Mouse (Mus musculus): Measurements from ENCODE around the gene Efnb3. TPM values are rescaled to one million over a fixed set of nuclear protein-coding genes. Genes with fewer than 3 reads are reported as not detected.

Gene Efnb3
- total RNA-seq (2021) = 10 to 100 TPM; 60.5 to 70.3 TPM
- long read RNA-seq, experiment 1, transcript Efnb3-201 (5 exons, 3,183 nt) = major isoform, 22 of 45 reads
- long read RNA-seq, experiment 1, partial matches to known transcripts = 8 of 45 reads
- long read RNA-seq, experiment 1, other reads (novel, unspliced or antisense) = 15 of 45 reads
- long read RNA-seq, experiment 2, transcript Efnb3-201 (5 exons, 3,183 nt) = major isoform, 17 of 34 reads
- long read RNA-seq, experiment 2, partial matches to known transcripts = 4 of 34 reads
- long read RNA-seq, experiment 2, other reads (novel, unspliced or antisense) = 13 of 34 reads

DNA sequence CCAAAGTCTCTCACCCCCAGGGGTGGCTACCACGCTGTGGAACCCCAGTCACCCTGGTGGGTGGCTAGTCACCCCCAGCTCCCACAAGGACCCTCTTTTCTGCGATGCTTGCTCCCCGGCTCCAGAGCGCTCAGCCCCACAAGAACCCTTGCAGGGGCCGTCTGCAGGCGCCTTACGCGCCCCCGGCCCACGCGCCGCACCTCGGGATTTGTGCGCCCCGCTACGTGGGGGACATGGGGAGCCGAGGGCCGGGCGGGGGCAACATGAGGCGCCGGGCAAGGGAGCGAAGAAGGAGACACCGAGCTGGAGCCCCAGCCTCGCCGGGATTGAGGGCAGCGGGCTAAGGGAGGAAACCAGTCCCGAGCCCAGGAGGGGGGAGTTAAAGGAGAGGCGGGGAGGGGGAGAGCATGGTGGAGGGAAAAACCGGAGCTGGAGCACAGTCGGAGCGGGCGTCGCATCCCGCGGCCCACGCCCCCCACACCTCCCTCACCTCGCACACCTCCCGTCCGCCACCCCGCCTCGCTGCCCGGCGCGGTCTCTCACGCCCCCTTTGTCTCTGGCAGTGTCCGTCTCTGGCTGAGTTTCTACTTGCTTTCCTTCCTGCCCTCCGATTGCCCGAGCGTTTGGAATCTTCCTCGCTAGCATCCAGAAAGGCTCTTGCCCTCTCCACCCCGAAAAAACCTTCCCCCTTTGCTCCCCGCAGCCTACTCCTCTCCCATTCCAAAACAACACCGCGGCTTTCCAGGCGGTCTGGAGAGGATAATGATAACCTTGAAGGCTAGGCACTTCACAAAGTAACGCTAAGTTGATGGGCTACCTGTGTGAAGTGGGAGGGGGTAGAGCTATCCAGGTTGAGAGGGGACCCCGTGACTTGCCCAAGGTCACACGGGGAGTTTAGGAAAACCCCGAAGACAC, at the start of gene Efnb3:
Gene Efnb3, minus strand, starts transcription at position 355 of the 915 bp plus-strand sequence.
- intact Hi-C loops (cut with DNase I) = no loop called here
- DNase-seq = peak; percentile 28 to 53

DNA sequence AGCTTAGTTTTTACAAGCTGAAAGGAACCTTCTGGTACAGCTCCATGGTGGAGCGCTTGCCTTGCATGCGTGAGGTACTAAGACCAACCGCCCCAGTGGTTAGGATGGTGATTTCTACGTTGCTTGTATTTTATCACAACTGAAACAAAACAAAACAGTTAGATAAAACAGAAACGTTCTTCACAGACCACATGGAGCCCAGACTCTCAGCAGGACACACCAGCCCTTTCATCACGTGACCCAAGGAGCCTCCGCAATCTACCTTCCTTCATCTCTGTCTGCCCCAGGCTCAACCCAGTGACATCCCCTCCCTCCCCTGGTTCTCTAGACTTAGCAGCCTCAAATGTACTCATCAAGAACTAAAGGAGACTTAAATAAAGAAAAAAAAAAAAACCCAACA, 49.4 kb upstream of the Efnb3 start:
- DNase-seq = no peak
- intact Hi-C loops (cut with DNase I) = no loop called here

DNA sequence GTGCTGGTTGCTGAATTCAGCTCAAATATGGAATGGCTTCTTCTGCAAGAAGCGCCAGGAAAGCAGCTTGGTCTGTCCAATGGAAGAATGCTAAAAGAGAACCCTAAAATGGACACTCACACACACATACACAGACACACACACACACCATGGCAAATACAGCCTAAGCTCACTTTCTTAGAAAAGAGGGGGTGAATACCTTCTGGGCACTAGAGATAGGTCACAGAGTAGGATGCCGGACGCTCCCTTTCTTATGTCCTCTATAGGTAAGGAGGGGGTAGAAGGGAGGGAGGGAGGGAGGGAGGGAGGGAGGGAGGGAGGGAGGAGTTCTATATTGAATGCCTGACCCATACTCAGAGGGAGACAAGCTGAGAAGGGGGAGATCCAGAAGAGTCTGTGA, 48.5 kb upstream of the Efnb3 start:
- no peak for DNase-seq
- intact Hi-C loops (cut with DNase I) = no loop called here

DNA sequence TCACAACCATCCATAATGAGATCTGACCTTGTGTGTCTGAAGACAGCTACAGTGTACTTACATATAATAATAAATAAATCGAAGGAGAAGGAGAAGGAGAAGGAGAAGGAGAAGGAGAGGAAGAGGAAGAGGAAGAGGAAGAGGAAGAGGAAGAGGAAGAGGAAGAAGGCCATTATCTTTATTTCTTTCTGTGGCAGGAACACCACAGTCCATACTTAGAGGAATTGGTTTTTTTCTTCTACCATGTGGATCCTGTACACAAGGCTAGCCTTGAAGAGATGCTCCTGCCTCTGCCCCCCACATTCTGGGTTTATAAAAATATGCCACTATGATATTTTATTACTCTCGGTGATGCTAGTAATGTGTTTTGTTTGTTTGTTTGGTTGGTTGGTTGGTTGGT, 46.8 kb upstream of the Efnb3 start:
- DNase-seq = no peak
- intact Hi-C loops (cut with DNase I) = no loop called here

- no peak for DNase-seq
- intact Hi-C loops (cut with DNase I) = no loop called here
Observed at GRCm38 (mm10) chr11:69606491-69606795, 46.4 kb upstream of the Efnb3 start.

DNA sequence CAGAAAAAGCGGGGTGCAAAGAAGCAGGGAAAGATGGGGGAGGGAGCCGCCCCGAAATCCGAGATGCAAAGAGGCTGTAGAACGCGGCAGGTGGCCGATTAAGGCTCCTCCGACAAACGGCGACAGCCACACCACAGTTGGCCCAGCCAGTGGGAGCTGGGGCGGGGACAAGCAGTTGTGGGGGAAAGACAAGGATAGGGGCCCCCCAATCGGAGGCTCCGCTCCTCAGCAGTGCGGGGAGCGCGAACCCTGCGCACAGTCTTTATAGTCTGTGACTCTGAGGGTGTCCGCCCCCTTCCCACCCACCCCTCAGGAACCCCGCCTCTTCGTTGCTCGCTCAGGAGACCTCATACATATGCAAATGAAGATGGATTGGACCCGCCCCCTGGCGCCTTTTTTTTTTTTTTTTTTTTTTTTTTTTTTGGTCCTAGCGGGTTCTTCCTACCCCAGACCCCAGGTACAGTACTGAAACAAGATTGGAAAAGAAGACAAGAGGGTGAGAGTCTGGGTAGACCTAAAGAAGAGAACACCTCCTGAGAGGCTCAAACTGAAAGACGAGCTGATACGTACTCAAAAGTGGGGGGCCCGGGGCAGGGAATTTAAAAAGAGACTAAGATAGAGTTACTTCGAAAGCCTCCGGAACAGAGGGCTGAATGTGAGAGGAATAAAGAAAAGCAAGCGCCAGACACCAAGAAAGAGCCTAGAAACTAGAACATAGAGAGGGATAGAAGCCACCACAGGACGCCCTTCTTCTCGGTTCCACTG, 45.9 kb upstream of the Efnb3 start, which contains the start of gene Atp1b2:
Gene Atp1b2, minus strand, starts transcription at position 217 of the 765 bp plus-strand sequence.
- peak; percentile 71 to 76 for DNase-seq
- intact Hi-C loops (cut with DNase I) = loop anchor here (2.0 kb wide), 1 partner anchor 25 kb away; the partner anchor contains the start of genes Trp53 and Wrap53

- intact Hi-C loops (cut with DNase I) = loop anchor here (2.0 kb wide), 1 partner anchor 24 kb away; the partner anchor contains the start of genes Trp53 and Wrap53
- peak; percentile 34 to 39 for DNase-seq
Observed at GRCm38 (mm10) chr11:69604795-69605664, 45.0 kb upstream of the Efnb3 start.

GRCm38 (mm10) chr11:69604347-69604746, 44.3 kb upstream of the Efnb3 start:
- no peak for DNase-seq
- intact Hi-C loops (cut with DNase I) = loop anchor here (2.0 kb wide), 1 partner anchor 24 kb away; the partner anchor contains the start of genes Trp53 and Wrap53

DNA sequence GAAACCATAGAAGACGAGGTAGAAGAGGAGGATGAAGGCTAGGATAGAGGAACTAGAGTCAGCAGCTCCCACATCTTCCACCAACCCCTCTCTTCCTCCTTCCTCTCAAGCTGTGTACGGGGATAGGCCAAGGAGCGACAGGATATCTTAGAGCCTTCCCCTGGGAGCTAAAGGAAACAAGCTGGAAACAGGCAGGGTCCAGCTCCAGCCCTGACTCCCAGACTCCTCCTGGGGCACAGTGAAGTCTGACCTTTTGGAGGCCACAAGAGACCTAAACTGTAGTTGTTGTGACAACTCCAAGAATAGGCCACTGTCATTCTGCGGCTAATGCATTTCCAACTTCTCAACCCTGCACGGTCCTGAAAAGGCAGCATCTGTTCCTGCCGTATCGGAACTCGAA, 43.5 kb upstream of the Efnb3 start:
- peak in 1 of 2 experiments; percentile 42 for DNase-seq
- intact Hi-C loops (cut with DNase I) = no loop called here

DNA sequence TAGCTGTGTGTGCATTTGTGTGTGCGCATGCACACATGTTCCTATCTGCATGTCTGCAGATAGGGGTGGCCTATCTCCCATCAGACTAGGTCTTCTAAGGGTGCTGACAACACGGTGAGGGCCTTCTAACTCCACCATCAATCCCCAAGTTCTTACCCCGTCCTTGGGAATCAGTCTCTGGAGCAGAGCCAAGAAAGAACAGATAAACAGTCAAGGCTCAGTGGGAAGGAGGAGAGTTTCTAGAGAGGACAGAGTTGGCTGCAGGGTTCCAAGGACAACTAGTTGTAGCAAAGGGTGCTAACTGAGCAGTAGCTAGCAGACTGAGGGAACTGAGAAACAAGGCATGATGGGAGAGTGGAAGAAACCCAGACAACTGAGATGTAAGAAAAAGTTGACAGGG, 41.8 kb upstream of the Efnb3 start:
- DNase-seq = no peak
- intact Hi-C loops (cut with DNase I) = loop anchor here (2.0 kb wide), 1 partner anchor 15 kb away; no protein-coding TSS in a partner anchor

- intact Hi-C loops (cut with DNase I) = loop anchor here (2.0 kb wide), 1 partner anchor 13 kb away; no protein-coding TSS in a partner anchor
Observed at GRCm38 (mm10) chr11:69600098-69600497, 40.1 kb upstream of the Efnb3 start.

GRCm38 (mm10) chr11:69599436-69599835, 39.4 kb upstream of the Efnb3 start:
- intact Hi-C loops (cut with DNase I) = no loop called here
- DNase-seq = no peak

More at GRCm38 (mm10) chr11:69600098-69600497, 40.1 kb upstream of the Efnb3 start:
- peak; percentile 62 to 80 for DNase-seq

DNA sequence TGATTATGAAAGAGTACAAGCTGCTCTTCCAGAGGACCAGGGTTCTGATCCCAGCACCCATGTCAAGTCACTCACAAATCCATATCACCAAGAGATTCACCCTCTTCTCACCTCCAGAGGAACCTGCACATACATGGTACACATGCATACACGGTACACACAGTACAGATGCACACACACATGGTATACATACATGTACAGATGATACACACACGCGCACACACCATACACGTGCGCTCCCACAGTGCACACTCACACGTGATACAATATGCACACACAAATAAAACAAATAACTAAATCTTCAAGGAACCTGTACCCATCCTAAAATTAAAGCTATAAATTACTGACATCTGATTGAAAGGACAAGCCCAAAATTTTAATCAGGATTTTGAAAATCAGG, 34.8 kb upstream of the Efnb3 start:
- DNase-seq = no peak
- intact Hi-C loops (cut with DNase I) = no loop called here

DNA sequence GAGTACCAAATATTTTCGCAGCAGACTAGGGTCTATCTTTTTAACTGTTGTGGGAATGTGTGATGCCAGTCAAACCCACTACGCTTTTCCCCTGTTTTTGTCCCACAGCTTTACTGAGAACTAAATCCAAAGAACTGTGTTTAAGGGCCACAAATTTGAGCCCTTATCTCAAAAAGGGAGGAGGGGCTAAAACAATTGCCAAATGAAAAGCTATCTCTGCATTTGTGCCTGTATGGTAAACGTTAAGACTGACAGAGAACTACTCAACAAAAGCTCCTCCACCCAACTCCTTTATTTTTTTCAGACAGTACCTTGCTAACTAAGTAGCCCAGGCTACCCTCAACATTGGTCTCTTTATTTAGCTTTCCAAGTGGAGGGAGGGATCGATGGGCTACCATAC, 32.8 kb upstream of the Efnb3 start:
- intact Hi-C loops (cut with DNase I) = no loop called here
- DNase-seq = no peak

GRCm38 (mm10) chr11:69591899-69592637, 32.1 kb upstream of the Efnb3 start:
- peak in 1 of 2 experiments; percentile 8 for DNase-seq
- intact Hi-C loops (cut with DNase I) = no loop called here

- intact Hi-C loops (cut with DNase I) = no loop called here
Observed at GRCm38 (mm10) chr11:69591424-69591823, 31.4 kb upstream of the Efnb3 start.

GRCm38 (mm10) chr11:69590622-69591021, 30.6 kb upstream of the Efnb3 start:
- intact Hi-C loops (cut with DNase I) = no loop called here

More at GRCm38 (mm10) chr11:69591424-69591823, 31.4 kb upstream of the Efnb3 start:
- no peak for DNase-seq

GRCm38 (mm10) chr11:69589207-69589834, 29.3 kb upstream of the Efnb3 start:
- intact Hi-C loops (cut with DNase I) = no loop called here

More at GRCm38 (mm10) chr11:69590622-69591021, 30.6 kb upstream of the Efnb3 start:
- no peak for DNase-seq

More at GRCm38 (mm10) chr11:69589207-69589834, 29.3 kb upstream of the Efnb3 start:
- DNase-seq = no peak

Data from heart, postnatal 14 days (tissue).